Mouse (Mus musculus) right cerebral cortex, postnatal 36 days (tissue): ENCODE results near the gene Tctex1d1.

ENCODE experiments used
- DNase-seq, 2 experiments: peaks; one replicate each; pipeline ENCODE4 v3.0.0; 2022; ENCODE audit warnings: low spot score in 2 of 2, mixed read lengths in 1 of 2

The Tctex1d1 gene

DNA sequence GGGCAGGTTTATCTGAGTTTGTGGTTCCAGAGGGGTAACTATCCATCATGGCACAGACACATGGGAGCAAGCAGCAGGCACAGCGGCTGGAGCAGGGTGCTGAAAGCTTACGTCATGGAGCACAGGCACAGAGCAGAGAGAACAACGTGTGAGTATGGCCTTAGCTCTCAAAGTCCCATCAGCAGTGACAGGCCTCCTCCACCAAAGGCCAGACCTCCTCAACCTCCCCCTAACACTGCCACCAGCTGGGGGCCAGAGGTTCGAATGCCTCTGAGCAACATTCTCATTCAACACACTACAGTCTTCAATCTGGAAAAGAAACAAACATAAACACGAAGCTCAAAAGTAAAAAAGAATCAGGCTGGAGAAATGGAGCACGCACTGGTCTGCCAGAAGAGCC, 10.1 kb downstream of the Tctex1d1 start:
- DNase-seq, result no peak

- DNase-seq, result no peak
Measured at GRCm38 (mm10) chr4:102989391-102989790, 11.0 kb downstream of the Tctex1d1 start.

- no peak for DNase-seq
Measured at GRCm38 (mm10) chr4:102990016-102990415, 11.6 kb downstream of the Tctex1d1 start.

DNA sequence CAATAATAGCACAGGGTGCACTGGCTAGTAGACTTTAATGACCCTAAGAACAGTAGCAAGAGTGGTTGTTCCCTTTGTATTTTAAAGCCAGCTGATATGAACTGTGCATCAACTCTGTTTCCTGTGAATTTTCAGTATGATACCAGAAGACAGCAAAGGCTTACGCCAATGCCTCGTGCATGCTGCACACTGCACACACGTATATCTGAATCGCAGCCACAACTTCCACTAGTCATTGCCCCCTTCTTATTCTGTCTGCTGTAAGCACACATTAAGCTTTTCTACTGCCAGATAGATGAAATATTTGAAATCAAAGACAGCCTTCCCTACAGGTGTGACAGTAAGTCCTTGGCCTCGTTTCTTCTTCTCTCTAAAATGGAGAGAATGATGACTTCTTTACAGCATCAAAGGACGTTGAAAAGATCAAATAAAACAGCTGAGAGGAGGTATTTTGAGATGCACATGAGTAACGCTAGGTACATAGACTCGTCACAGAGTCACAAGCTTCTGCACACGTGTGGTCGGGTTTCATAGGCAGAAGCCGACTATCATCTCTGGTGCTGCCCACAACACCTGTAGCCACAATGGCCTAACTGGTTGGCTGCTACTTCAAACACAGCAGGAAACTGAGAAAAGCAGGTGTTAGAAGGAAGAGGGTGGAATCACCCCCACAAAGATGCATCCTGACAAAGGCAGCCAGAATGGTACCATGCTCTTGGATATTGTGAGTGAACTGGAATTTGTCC, 12.4 kb downstream of the Tctex1d1 start:
- DNase-seq, result no peak

DNA sequence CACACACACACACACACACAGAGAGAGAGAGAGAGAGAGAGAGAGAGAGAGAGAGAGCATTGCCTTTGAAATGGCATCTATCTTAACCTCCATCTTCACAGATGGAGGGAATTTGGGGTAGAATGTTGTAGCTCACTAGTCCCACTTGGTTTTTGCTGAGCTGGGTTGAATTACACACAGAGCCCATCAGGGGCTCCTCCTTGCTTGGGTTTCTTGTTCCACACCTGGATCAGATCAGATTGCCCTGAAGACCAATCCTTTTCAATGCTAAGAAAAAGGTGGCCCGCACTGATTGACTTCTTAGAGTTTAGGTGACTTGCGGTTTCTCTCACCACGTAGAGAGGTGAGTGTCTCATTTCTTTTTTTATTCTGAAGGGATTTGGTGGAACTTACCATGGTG, 13.3 kb downstream of the Tctex1d1 start:
- DNase-seq, result no peak

DNA sequence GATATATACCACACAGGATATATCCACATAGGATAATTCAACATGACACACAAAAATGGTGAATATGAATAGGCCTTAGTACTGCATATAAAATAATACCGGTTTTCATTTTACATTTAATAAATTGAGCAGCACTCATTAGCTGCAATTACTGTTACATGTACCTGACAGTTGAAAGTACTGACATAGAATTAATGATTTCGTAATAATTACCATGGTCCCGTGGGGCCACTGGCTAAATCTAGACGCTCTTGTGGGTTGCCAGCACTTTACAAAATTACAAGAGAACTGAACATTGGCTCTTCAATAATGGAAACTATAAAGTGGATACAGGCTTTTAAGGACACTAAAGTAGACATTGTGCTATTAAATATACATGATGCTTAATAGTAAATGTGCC, 26.3 kb downstream of the Tctex1d1 start:
- no peak for DNase-seq

DNA sequence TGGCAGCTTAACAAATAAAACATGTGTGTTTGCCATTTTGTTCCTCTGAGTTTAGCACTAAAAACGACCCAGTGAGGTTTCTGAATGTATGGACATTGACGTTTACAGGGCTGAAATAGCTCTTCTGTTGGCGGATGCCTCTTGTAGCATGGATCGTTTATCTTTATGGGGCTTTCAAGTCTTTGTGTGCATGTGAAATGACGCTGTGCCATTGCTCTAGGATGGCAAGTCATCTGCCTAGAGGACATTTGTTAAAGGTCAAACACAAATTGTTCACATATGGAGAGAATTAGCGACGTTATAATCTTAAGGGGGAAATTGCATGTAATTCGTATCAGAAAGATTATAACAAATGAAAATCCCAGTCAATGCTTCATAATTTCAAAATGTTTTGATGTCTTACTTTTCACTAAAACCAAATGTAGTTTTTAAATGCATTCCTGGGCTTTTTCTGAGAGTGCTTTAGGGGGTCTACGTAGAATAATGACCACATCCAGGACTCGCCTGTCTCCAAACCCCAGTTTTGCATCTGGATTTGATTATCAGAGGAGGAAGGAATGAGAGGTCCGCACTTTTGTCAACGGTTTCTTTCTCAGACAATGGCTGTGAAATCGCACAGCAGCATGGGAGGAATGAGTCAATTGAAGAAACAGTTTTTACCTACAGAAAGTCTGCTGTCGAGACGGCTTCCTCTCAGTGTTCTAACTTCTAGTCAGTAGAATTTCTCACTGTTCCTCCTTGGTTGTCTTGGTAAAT, 27.0 kb downstream of the Tctex1d1 start:
- DNase-seq, result no peak

DNA sequence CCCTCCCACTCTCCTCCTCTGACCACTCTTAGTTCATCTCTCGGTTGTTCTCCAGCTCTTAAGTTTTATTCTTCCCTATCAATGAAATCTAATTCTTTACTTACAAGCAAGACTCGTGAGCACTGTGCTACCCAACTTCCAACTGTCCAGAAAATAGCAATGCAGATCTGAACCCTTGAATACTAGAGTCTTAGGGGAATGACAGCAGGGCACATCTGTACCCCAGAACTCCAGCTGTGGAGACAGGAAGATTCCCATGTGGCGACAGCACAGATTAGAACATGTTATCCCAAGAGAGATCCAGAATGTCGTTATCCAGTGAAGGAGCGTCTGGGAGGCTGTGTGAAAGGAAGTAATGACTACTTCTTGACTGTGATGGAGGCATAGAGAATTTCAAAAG, 27.9 kb downstream of the Tctex1d1 start:
- no peak for DNase-seq

GRCm38 (mm10) chr4:103006943-103007418, 28.6 kb downstream of the Tctex1d1 start:
- DNase-seq, result no peak

- no peak for DNase-seq
Measured at GRCm38 (mm10) chr4:103010734-103011133, 32.3 kb downstream of the Tctex1d1 start.

DNA sequence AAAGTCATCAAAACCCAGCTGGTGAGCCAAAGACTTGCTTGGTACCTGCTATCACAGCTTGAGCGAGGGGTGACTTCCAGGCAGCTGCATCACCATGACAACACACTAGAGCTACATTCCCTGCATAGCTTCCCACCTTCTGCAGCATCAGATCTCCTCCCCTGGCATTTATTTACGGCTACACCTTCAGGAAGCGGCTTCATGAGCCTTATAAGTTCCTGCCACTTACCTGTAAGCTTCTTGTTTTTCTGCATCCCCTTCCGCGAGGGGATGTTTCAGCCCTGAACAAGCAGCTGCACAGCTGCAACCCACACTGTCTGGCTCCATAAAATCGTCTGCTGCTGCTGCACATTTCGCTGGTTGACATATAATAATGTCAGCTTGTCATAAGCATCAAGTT, 33.4 kb downstream of the Tctex1d1 start:
- DNase-seq, result no peak

- no peak for DNase-seq
Measured at GRCm38 (mm10) chr4:103013490-103013889, 35.1 kb downstream of the Tctex1d1 start.

GRCm38 (mm10) chr4:103026621-103027020, 48.2 kb downstream of the Tctex1d1 start, which contains the start of gene Insl5:
Gene Insl5 (minus strand): TSS chr4:103026842.
- DNase-seq, result no peak

DNA sequence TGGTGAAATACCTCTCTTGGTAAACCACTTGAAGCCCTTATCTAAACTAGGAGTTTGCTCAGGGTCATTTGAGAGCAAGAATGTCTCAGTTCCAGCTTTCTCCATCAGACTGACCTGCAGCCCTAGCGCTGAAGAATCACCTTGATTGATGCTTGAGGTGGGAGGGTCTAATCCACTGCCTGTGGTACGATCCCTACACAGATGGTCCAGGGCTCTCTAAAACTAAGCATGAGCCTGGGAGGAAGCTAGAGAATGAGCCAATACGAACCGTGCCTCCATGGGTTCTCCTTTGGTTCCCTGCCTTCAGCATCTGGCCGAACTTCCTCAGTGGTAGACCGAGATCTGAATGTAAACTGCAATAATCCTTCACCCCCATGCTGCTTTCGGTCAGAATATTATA, 49.3 kb downstream of the Tctex1d1 start:
- no peak for DNase-seq

DNA sequence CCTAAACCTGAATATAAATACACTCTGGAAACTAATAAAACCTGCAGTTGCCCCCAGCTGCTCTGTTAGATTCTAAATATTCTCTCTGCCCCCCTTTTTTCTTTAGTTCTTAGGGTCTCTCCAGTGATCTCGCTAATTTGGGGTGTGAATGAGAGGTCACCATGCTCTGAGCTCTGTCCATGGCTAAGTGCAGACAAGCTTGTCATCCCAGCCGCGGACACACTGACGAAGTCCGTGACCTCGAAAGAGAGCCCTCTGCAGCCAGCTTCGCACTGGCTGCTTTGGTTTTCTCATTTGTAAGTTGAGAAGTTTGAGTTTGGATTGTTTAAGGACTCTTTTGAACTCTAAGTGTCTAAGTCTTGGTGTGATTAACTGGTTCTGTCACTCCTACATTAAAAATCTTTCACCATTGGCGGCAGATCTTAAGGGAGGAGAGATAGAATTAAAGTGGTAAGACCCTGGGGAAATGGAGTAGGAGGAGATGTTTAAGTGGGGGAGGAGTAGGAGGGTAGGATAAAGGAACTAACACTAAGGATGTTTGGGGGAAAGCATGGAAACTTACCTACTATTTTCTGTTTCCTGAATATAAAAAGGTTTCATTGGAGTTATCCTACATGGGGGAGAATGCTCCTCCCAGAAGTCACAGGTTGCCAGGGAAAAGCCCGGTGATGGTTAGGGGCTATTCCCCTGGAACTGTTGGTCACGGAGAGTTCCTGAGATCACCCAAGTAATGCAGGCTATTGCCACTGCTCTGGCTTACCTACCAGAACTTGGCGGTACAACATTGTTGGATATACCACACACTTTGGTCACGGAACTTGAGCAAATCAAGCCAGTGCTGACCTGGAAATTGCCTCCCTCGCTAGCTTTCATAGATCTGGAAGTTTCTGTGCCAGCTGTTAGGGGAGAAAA, 50.0 kb downstream of the Tctex1d1 start:
- DNase-seq, result no peak

- no peak for DNase-seq
Measured at GRCm38 (mm10) chr4:103039103-103039837, 60.9 kb downstream of the Tctex1d1 start.

GRCm38 (mm10) chr4:103039838-103040191, 61.4 kb downstream of the Tctex1d1 start:
- no peak for DNase-seq

GRCm38 (mm10) chr4:103042997-103043396, 64.6 kb downstream of the Tctex1d1 start:
- DNase-seq, result no peak

DNA sequence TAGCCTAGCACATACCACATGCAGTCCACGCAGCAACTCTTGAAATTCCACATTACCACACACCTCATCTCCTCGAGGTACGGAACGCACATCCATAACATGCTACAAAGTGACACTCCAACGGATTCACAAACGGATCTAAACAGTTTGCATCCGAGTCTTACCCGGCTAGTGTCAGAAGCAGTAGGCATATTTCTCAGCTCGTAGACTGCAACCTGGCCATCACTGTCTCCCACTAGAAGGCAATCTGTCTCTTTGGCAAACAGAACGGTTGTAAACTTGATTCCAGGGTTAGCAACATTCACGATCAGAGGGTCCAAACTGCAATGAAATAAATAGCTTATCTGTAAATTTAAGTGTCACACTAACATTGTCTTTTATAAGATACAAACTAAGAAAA, 69.6 kb downstream of the Tctex1d1 start:
- DNase-seq, result no peak
